Mouse (Mus musculus) gastrocnemius, adult 18-20 months (tissue): ENCODE measurements around the gene Fus. TPM values are rescaled to one million over a fixed set of nuclear protein-coding genes. Genes with fewer than 3 reads are reported as not detected.
A peak's percentile ranks its signal among the peaks of the same experiment; 100 is the strongest.
"Not testable (repeated sequence)": the region's sequence is repeated elsewhere in the genome, so short reads cannot be mapped to it uniquely, and the experiment has no call there.

Experiments used
- DNase-seq: peaks from one replicate; pipeline ENCODE4 v3.0.0; 2021; ENCODE audit warnings: low spot score
- total RNA-seq, 2 experiments: library from RNA; stranded (reverse); gene quantifications; 2 replicates each; pipeline ENCODE4 v1.2.3; 2021

The Fus gene
- total RNA-seq, 2 experiments from 2014 or later: 83.3 to 92.1 TPM

- no peak for DNase-seq
These were observed 36.9 kb downstream of the Fus start for GRCm38 (mm10) chr7:128004150-128004486.

- peak; percentile 67 for DNase-seq
These were observed 37.5 kb downstream of the Fus start for GRCm38 (mm10) chr7:128004487-128005362.

GRCm38 (mm10) chr7:128006193-128006592, 38.9 kb downstream of the Fus start:
- DNase-seq: no peak

- no peak for DNase-seq
These were observed 42.6 kb downstream of the Fus start for GRCm38 (mm10) chr7:128009715-128010340.

GRCm38 (mm10) chr7:128012136-128012780, 45.0 kb downstream of the Fus start:
- no peak for DNase-seq

GRCm38 (mm10) chr7:128013116-128013515, 45.9 kb downstream of the Fus start:
- DNase-seq: no peak

- DNase-seq: not testable (repeated sequence)
These were observed 48.9 kb downstream of the Fus start for GRCm38 (mm10) chr7:128016134-128016533.

- no peak for DNase-seq
These were observed 49.4 kb downstream of the Fus start for GRCm38 (mm10) chr7:128016650-128017049.

GRCm38 (mm10) chr7:128018275-128018674, 51.0 kb downstream of the Fus start:
- no peak for DNase-seq

- no peak for DNase-seq
These were observed 51.9 kb downstream of the Fus start for GRCm38 (mm10) chr7:128019187-128019586.

- DNase-seq: no peak
These were observed 55.7 kb downstream of the Fus start for GRCm38 (mm10) chr7:128022974-128023373.

GRCm38 (mm10) chr7:128023565-128023964, 56.3 kb downstream of the Fus start:
- DNase-seq: no peak

- no peak for DNase-seq
These were observed 57.1 kb downstream of the Fus start for GRCm38 (mm10) chr7:128024364-128024763.

- no peak for DNase-seq
These were observed 57.7 kb downstream of the Fus start for GRCm38 (mm10) chr7:128024932-128025331.

- DNase-seq: no peak
These were observed 58.1 kb downstream of the Fus start for GRCm38 (mm10) chr7:128025381-128025780.

GRCm38 (mm10) chr7:128031403-128031976, 64.2 kb downstream of the Fus start:
- no peak for DNase-seq

GRCm38 (mm10) chr7:128032290-128032988, 65.2 kb downstream of the Fus start:
- no peak for DNase-seq

- no peak for DNase-seq
These were observed 65.7 kb downstream of the Fus start for GRCm38 (mm10) chr7:128032989-128033293.

GRCm38 (mm10) chr7:128033616-128034015, 66.4 kb downstream of the Fus start:
- no peak for DNase-seq
